Mouse (Mus musculus) kidney, postnatal 10 days (tissue): ENCODE measurements around the gene Dot1l.

Experiments used
- DNase-seq: peaks from one replicate; pipeline ENCODE4 v3.0.0; 2021; ENCODE audit warnings: mixed read lengths

Dot1l gene

GRCm38 (mm10) chr10:80754594-80755290 lies at the start of gene Dot1l:
Gene Dot1l (plus strand): TSS chr10:80755206.
- DNase-seq: peak; percentile 99

- DNase-seq: no peak
These were observed 49.5 kb upstream of the Dot1l start for GRCm38 (mm10) chr10:80705479-80705878.

GRCm38 (mm10) chr10:80710834-80711233 lies 44.2 kb upstream of the Dot1l start:
- DNase-seq: no peak

GRCm38 (mm10) chr10:80717281-80717680 lies 37.7 kb upstream of the Dot1l start:
- DNase-seq: no peak

DNA sequence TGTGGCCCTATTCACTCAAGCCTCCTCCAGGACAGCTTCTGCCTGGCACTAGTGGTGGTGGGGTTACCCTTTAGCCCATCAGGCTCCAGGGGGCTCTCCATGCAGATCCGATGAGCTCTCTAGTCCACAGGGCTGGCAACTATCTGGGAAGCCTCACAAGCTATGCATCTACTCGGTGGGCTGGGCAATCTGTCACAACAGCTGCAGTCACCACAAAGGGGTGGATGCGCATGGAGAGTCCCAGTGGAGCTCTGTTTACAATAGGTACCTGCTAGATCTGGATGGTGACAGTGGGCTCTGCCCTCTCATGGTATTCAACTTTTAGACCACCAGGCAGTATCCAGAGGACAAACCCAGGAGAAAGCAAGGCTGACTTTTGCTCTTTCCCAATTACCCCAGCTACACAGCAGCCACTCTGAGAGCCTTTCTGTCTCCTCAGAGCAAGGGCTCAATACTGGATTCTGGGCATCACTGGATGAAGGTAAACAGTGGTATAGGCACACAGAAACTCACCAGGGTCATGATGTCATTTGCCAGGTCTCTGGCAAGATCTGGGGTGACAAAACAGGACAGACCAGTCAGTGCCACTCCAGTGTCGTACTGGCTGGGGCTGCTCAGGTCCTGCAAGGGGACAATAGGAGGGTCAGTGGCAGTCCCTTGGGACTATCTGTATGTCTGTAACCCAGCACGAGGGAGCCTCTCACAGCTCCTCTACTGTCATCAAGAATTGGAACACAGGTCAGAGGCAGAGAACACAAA lies 27.5 kb upstream of the Dot1l start:
- no peak for DNase-seq

- DNase-seq: no peak
These were observed 22.4 kb upstream of the Dot1l start for GRCm38 (mm10) chr10:80732611-80733101.

DNA sequence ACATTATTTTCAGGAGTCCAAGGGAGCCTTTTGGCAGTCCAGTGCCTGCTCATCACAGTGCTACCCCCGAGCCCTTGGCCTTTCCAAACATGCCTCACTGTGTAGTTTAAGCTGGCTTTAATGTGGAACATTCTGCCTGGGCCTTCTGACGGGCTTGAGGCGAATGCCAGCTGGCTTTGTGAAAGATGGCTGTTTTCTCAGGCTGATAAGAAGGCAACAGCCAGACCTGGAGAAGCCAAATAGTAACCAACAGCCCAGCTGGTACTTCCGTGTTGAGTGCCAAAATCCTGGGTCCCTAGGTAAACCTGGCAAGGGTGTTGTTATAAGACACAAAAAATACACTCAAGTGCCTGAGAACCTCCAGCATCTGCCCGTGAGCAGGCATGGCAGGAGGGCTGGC lies 18.3 kb upstream of the Dot1l start:
- DNase-seq: no peak

- DNase-seq: no peak
These were observed 16.3 kb upstream of the Dot1l start for GRCm38 (mm10) chr10:80738657-80739056.

GRCm38 (mm10) chr10:80741146-80741545 lies 13.9 kb upstream of the Dot1l start:
- DNase-seq: peak; percentile 45

DNA sequence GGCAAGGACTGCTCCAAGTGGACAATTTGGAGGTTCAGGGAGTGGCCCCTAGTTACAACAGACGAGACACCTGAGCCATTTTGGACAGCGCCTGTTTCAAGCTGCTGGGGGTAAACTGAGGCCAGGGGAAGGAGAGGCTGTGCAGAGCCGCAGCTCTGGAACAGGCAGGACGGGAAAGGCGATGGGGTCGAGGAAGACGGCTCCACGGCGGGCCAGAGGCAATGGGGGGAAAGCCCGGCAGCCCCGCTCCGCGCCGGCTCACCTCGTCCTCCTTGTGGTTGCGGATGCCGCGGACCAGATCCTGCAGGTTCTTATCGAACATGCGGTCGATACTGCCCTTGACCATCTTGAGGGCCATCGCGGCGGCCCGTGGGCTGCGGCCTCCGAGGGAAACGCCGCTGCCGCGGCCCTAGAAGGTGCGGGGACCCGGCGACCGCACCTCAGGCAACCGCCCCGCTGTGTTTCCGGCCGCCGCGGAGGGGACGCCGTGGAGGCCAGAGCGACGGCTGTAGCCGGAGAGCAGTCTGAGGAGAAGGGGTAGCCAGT lies 13.3 kb upstream of the Dot1l start:
- DNase-seq: peak; percentile 45

DNA sequence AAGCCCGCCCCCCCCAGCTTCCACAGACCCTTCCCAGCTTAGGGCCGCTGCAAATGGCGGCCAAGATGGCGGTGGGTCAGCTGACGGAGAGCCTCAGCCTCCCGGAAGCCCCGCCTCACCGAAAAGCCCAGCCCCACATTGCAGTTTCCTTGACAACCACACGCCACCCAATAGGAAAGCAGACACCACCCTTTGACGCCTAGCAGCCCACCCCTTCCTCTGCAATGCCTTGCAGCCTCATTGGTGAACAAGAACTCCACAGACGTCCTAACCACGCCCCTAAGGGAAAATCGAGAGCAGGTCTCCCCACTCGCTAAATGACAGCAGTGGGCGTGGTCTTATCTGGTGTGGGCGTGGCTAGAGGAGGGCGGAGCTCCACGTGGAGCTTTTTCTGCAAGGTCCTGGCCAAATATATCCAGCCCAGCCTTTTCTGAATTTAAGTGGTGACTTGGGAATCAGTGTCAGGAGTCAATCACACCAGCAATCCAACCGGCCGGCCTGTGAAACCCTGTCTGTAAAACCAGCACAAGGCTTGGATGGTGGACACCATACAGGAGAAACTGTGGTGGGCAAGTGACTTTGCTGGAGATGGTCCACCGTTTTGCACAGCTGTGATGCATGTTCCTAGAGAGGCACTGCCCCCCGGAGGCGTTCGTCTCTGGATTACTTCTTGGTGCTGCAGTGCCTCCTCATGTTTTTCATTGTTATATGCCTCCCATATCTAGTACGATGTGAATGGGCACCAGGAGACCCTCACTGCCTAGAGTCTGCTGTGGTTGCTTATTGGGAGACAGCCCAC lies 12.6 kb upstream of the Dot1l start, which contains the start of gene Ap3d1:
Gene Ap3d1, minus strand, starts transcription at position 85 of the 799 bp plus-strand sequence.
- DNase-seq: peak; percentile 98

DNA sequence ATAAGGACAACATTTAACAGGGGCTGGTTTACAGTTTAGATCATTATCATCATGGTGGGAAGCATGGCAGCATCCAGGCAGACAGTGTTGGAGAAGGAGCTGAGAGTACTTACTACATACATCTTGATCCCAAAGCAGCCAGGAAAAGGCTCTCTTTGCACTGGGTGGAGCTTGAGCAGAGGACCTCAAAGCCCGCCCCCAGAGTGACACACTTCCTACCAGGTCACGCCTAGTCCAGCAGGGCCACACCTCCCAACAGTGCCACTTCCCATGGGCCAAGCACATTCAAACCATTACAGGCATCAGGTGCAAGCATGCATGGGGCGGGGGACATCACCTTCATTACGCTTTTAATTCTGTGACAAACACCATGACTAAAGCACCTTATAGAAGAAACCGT lies 10.7 kb upstream of the Dot1l start:
- DNase-seq: peak; percentile 80

DNA sequence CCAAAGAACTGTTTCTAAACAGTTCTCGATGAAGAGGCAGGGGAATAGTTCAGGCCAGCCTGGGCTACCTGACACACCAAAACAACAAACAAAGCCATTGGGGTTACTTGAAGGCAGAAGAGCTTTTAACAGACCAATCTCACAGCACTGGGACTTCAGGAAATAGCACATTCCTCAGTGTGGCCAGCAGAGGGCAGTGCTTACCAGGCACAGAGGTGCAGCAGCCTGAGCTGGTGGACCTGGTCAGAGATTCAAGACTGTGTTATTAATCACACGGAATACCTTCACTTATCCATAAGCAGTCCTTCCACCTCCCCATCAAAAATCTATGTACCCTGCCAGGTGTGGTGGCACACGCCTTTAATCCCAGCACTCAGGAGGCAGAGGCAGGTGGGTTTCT lies 7.6 kb upstream of the Dot1l start:
- DNase-seq: peak; percentile 88

GRCm38 (mm10) chr10:80748609-80749008 lies 6.4 kb upstream of the Dot1l start:
- DNase-seq: peak; percentile 87

DNA sequence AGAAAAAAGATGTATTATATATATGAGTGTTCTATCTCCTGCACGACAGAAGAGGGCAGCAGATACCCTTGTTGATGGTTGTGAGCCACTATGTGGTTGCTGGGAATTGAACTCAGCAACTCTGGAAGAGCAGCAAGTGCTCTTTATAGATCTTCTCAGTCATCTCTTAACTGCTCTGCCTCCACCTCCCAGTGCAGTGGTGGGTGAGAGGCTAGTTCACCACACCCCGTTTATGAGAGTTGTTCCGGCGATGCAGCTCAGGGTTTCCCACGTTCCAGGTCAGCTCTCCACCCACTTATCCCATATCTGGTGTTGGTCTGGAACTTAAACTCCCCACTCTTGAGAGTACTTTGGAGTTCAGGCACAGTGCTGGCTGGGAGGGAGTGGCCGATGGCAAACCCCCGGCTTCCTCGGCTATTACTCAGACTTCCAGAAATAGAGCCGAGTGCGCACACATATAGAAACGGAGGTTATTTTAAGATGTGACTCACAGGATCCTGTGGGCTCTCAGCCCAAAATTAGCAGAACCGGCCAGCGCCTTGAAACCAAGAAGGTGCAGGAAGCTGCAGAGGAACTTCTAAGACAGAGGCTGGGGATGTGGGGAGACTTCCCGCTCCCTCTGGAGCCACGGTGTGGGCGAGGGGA lies 3.7 kb upstream of the Dot1l start:
- DNase-seq: peak; percentile 73

DNA sequence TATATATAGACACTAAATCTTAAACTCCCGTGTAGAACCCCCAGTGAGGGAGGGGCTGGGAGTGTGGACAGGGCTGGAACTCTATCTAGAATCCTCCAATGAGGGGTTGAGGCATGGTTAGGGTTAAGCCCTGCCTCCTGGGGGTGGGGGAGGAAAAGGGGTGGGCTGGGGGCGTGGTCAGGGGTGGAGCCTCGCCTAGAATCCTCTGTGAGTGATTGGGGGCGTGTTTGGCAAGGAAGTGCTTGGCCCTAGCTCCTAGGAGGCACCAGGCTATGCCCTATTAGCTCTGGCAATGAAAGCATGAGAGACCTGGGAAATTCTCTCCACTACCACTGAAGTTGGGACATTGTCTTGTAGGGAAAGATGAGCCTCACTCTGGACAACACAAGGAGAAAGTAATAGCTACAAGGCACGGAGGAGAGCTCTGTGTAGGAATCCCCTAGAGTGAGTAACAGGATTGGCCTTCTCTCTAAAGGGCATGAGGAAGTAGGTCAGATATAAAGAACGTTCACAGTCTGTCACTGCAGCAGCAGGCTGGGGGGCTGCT lies 2.9 kb upstream of the Dot1l start:
- peak; percentile 93 for DNase-seq

GRCm38 (mm10) chr10:80755291-80756015 lies 447 bp downstream of the Dot1l start:
- DNase-seq: no peak

GRCm38 (mm10) chr10:80756099-80756498 lies 1.1 kb downstream of the Dot1l start:
- no peak for DNase-seq

- no peak for DNase-seq
These were observed 1.5 kb downstream of the Dot1l start for GRCm38 (mm10) chr10:80756509-80756908.

DNA sequence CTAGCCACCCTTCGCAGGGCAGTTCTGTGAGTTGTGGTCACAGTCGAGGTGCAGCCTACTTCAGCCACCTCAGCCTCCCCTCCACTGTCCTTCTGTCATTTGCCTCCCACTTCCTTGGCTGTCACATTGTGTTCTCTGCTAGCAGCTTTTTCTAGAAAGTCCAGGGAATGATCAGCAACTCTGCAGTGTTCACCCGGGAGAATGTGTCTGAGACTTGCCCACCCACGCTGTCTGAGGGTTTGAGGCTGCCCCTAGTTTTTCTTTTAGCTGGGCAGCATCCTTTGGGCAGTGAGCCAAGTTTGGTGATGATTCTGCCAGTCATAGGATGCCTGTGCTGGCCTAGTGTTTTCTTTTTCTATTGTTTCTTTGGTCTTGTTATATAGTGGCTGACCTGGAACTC lies 2.0 kb downstream of the Dot1l start:
- no peak for DNase-seq

DNA sequence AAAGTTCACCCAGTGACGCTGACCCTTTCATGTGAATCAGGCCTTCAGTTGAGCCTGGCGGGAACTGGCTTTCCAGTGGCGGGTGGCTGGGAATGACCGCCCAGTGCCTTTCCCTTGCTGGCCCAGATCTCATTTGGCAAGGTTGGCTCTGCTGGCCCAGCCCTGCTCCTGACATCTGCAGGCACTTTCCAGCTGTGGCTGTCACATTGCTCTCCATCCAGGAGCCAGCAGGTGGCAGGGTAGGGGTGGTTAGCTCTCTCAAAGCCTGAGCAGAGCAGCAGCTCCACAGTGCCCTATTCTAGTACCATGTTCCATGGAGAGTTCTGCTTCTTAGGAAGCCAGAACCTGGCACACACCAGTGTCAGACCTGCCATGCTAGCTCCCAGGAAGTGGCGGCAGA lies 2.7 kb downstream of the Dot1l start:
- peak; percentile 85 for DNase-seq
